Mouse (Mus musculus): Measurements from ENCODE around the gene Atp5s.

- TF ChIP-seq CTCF (IDR thresholded peaks at IDR 0.05; ENCODE audit: low read depth, low read length), result no peak
- TF ChIP-seq POLR2A (IDR thresholded peaks at IDR 0.05; ENCODE audit: extremely low read depth, insufficient read depth, low read length), result no peak
Observed at GRCm38 (mm10) chr12:69693471-69693870, 31.3 kb upstream of the Atp5s start.

Data from liver, adult 2 months (tissue).